In the genomic region with DNA sequence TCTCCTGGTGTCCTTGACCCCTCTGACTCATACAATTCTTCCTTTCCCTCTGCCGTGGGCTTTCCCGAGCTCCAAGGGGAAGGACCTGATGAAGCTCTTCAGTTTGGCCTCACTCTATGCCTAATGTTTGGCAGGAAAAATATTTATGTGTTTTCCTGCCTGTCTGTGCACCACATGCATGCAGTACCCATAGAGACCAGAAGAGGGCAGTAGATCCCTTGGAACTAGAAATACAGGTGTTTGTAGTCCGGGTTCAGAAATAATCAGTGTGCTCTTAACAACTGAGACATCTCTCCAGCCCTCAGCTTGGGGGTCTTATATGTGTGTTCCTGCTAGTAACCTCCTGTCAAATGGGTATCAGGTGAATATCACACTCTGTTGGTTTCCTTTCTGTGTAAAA, we compare ENCODE assay signal across 8 mouse cellular contexts. TPM values are rescaled to one million over a fixed set of nuclear protein-coding genes. Genes with fewer than 3 reads are reported as not detected.
DNase-seq lines count a peak whose midpoint lies in the region; ATAC-seq and TF ChIP-seq lines count a peak whose summit lies in the region.

No protein-coding gene starts in this region.

- peaks cover 10% of the 10 kb centered on the region for H3K4me1 ChIP-seq in kidney, embryonic 15.5 days

- POLR2A ChIA-PET in Patski (lab: Charles Lee): no interaction called here

- intact Hi-C loops in heart, postnatal 36 days (cut with DNase I): loop anchor here (1.0 kb wide), 1 partner anchor 92 kb away; no protein-coding TSS in a partner anchor
- intact Hi-C loops in left cerebral cortex, postnatal 36 days (cut with DNase I): loop anchor here (5.0 to 10.0 kb wide), 3 partner anchors 93 to 351 kb away; partner anchors contain the start of genes Tm4sf5 and Zfp3

- WGBS in kidney, embryonic 15.5 days: 8% methylated on average over 3 of the region's 3 CpGs

- peak; percentile 66 for DNase-seq in kidney, adult 11 months
- no peak for DNase-seq in Patski (ENCODE audit: low read depth, low spot score)
- peak; percentile 73 to 87 for DNase-seq in cerebellum, postnatal 25 days
- peak; percentile 74 to 82 for DNase-seq in heart, postnatal 36 days
- DNase-seq in left cerebral cortex, postnatal 36 days (ENCODE audit: low spot score in 2 of 2): peak; percentile 39 to 62
- DNase-seq in ovary, postnatal 36 days (ENCODE audit: low spot score): peak; percentile 44
- DNase-seq in thymus, postnatal 25 days: peak; percentile 86

- H3K9me3 ChIP-seq in kidney, embryonic 15.5 days (replicated peaks): no peaks in the 10 kb centered on the region

- no peak overlapping the region for H3K27ac ChIP-seq in kidney, embryonic 15.5 days

- CTCF ChIA-PET in Patski (lab: Charles Lee): interaction anchor here (0.8 to 2.9 kb wide), 11 partner anchors 9 to 102 kb away, joined by 3 to 13 read pairs (median 5); partner anchors contain the start of genes Tm4sf5 and Vmo1

- in situ Hi-C loops in Patski (cut with MboI; ENCODE audit: low pct_unique_long_range_greater_than_20kb): loop anchor here (5.0 to 10.0 kb wide), 2 partner anchors 38 to 341 kb away; partner anchors contain the start of gene Med11

- peak; percentile 94 for TF ChIP-seq CTCF in Patski (IDR thresholded peaks at IDR 0.05)

- no peaks in the 10 kb centered on the region for H3K36me3 ChIP-seq in kidney, embryonic 15.5 days

- H3K4me3 ChIP-seq in kidney, embryonic 15.5 days (replicated peaks): no peak overlapping the region

- H3K9ac ChIP-seq in kidney, embryonic 15.5 days: no peak overlapping the region

- H3K27me3 ChIP-seq in kidney, embryonic 15.5 days: no peaks in the 10 kb centered on the region
- no peaks in the 10 kb centered on the region for H3K27me3 ChIP-seq in Patski

- no peak for ATAC-seq in kidney, embryonic 15.5 days (replicated peaks; ENCODE audit: low FRiP score)
- no peak for ATAC-seq in Patski

- no peak overlapping the region for H3K4me2 ChIP-seq in kidney, embryonic 15.5 days

RNA-seq across cellular contexts. Expression of gene Pelp1, which starts 4.1 kb away (rescaled TPM):
- 40.1 and 42.1 TPM in 2 replicates for polyA plus RNA-seq in kidney, embryonic 15.5 days (2015; fragmentation: Nextera tagmentation; extraction: Ambion mirVana)
- polyA plus RNA-seq in Patski (2021): 31.0 TPM
- 10 to 100 TPM; 19.4 to 22.1 TPM for total RNA-seq in heart, postnatal 36 days (2021)
- 10 to 100 TPM; 35.5 to 37.0 TPM for total RNA-seq in left cerebral cortex, postnatal 36 days (2021)

RNA-seq across cellular contexts. Expression of gene Arrb2, which starts 18.5 kb away (rescaled TPM):
- polyA plus RNA-seq in kidney, embryonic 15.5 days (2015; fragmentation: Nextera tagmentation; extraction: Ambion mirVana): 15.4 and 15.5 TPM in 2 replicates
- 22.5 TPM for polyA plus RNA-seq in Patski (2021)
- 10 to 100 TPM; 14.8 to 15.4 TPM for total RNA-seq in heart, postnatal 36 days (2021)
- total RNA-seq in left cerebral cortex, postnatal 36 days (2021): 10 to 100 TPM; 55.5 to 76.0 TPM

RNA-seq across cellular contexts. Expression of gene Med11, which starts 37.8 kb away (rescaled TPM):
- polyA plus RNA-seq in kidney, embryonic 15.5 days (2015; fragmentation: Nextera tagmentation; extraction: Ambion mirVana): 38.8 and 42.0 TPM in 2 replicates
- 41.3 TPM for polyA plus RNA-seq in Patski (2021)
- total RNA-seq in heart, postnatal 36 days (2021): 1 to 10 TPM; 8.9 to 9.7 TPM
- 10 to 100 TPM; 14.0 to 16.7 TPM for total RNA-seq in left cerebral cortex, postnatal 36 days (2021)

RNA-seq across cellular contexts. Expression of gene Zmynd15, which starts 45.3 kb away (rescaled TPM):
- polyA plus RNA-seq in kidney, embryonic 15.5 days (2015; fragmentation: Nextera tagmentation; extraction: Ambion mirVana): 0.63 and 0.66 TPM in 2 replicates
- 3.5 TPM for polyA plus RNA-seq in Patski (2021)
- 1 to 10 TPM; 1.8 to 2.2 TPM for total RNA-seq in heart, postnatal 36 days (2021)
- total RNA-seq in left cerebral cortex, postnatal 36 days (2021): under 1 TPM; 0.12 to 0.86 TPM

RNA-seq across cellular contexts. Expression of gene Cxcl16, which starts 45.8 kb away (rescaled TPM):
- polyA plus RNA-seq in kidney, embryonic 15.5 days (2015; fragmentation: Nextera tagmentation; extraction: Ambion mirVana): 6.0 and 6.9 TPM in 2 replicates
- polyA plus RNA-seq in Patski (2021): 32.7 TPM
- 10 to 100 TPM in 1 of 2 experiments, 1 to 10 TPM in 1; 9.6 to 10.9 TPM for total RNA-seq in heart, postnatal 36 days (2021)
- total RNA-seq in left cerebral cortex, postnatal 36 days (2021): 1 to 10 TPM in 1 of 2 experiments, under 1 TPM in 1; 0.94 to 1.0 TPM
